Mouse (Mus musculus) right cerebral cortex, adult 2 months (tissue): ENCODE measurements around the gene Yif1b.
"Not testable (repeated sequence)": the region's sequence is repeated elsewhere in the genome, so short reads cannot be mapped to it uniquely, and the experiment has no call there.

Experiments used
- DNase-seq, 2 experiments: peaks; one replicate each; pipeline ENCODE4 v3.0.0; 2021 to 2022; ENCODE audit warnings: low spot score in 2 of 2

Gene Yif1b

GRCm38 (mm10) chr7:29238019-29238967, at the start of gene Yif1b:
Gene Yif1b, plus strand, starts transcription at chr7:29238329.
- peak; percentile 98 to 99 for DNase-seq

DNA sequence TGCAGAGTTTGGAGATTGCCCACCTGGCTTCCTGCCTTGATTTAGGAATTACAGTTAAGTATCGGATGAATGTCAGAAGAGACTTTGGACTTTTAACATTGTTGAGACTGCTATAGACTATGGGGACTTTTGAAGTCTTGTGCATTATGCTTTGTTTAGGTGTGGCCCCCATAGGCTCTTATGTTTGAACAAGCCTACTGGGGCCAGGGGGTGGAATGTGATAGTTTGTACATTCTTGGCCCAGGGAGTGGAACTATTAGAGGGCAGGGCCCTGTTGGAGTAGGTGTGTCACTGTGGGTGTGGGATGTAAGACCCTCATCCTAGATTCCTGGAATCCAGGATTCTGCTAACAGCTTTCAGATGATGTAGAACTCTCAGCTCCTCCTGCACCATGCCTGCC, 43.9 kb upstream of the Yif1b start:
- not testable (repeated sequence) for DNase-seq

GRCm38 (mm10) chr7:29202577-29202976, 35.6 kb upstream of the Yif1b start:
- DNase-seq, result no peak

DNA sequence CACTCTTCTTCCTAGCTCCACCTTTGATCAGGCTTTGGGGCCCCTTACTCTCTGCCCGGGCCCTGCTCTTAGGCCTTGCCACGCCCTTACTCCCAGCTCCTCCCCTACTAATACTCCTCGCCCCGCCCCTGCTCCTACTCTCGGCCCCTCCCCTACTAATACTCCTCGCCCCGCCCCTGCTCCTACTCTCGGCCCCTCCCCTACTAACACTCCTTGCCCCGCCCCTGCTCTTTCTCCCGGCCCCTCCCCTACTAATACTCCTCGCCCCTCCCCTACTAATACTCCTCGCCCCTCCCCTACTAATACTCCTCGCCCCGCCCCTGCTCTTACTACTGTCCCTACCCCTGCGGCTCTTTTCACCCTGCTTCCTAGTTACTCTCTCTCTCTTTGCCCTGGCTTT, 27.1 kb upstream of the Yif1b start:
- DNase-seq, result not testable (repeated sequence)

DNA sequence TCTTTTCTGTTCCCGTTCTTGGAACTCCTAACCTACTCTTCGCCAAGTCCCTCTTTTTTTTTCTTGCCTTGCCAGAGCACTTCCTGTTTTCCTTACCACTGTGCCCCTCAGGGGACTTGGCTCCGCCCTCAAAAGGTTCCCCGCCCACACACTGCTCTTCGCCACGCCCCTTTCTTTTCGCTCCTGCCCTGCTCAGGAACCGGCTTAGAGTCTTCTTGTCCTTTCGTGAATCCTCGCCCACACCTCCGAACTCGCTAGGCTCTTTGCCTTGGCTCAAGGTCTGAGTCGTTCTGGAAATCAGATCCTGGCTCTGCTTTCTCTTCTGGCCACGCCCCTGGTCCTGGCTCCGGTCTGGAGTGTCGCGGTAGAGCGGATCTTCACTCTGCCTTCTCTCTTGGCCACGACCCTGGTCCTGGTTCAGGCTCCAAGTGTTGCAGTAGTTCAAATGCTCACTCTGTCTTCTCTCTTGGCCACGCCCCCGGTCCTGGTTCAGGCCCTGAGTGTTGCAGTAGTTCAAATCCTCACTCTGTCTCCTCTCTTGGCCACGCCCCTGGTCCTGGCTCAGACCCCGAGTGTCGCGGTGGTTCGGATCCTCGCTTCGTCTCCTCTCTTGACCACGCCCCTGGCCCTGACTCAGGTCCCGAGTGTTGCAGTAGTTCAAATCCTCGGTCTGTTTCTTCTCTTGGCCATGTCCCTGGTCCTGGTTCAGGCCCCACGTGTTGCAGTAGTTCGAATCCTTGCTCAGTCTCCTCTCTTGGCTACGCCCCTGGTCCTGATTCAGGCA, 26.5 kb upstream of the Yif1b start:
- no peak for DNase-seq

- DNase-seq, result no peak
Measured at GRCm38 (mm10) chr7:29212199-29212765, 25.8 kb upstream of the Yif1b start.

- DNase-seq, result not testable (repeated sequence)
Measured at GRCm38 (mm10) chr7:29212775-29213560, 25.2 kb upstream of the Yif1b start.

- DNase-seq, result no peak
Measured at GRCm38 (mm10) chr7:29213675-29214082, 24.4 kb upstream of the Yif1b start, which contains the start of gene Catsperg1. Gene Catsperg1, minus strand, starts transcription at chr7:29214035.

- no peak for DNase-seq
Measured at GRCm38 (mm10) chr7:29214236-29214635, 23.9 kb upstream of the Yif1b start.

DNA sequence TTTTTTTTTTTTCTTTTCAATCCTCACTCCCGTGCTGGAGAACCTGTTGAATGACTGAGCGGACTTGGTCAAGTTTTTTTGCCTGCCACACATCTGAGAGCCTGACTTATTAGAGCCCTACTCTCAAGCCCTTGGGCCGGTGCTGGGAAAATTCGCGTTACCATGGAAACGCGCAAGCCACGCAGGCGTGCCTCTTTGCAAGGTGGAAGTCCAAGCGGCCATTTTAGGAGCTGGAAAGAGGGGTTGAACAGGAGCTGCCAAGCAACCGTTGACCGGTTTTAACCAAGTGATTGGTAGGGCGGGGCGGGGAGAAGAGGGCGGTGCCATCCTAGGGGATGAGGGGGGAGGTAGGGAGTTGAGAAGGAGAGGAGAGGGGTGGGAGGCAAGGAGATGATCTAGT, 23.3 kb upstream of the Yif1b start:
- no peak for DNase-seq

DNA sequence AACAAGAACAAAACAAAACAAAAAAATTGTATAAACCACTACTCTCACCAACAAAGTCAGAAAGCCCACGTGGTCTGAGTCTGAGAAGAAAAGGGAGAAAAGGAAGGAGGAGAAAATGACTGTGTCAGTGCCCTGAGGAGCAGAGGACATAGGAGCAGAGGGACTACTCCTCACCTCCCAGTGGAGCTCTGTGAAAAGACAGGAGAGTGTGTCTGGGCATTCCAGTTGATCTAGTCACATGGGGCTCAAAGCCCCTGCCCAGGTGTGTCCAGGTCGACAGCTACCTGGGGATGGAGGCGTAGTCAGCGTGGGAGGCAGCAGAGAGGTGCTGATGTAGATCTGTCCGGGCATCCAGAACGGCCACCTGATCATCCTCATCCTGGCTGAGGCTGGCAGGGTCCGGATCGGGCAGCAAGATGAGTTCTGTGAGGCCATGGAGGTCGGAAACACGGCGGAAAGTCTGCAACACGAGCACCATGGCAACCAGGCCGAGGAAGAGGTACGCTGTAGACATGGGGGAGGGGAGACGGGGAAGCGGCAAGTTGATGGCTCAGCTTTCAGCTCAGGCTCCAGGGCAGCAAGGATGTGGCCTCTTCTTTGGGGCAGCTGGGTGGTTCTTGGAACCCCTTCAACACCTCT, 13.3 kb upstream of the Yif1b start:
- DNase-seq, result no peak

GRCm38 (mm10) chr7:29225520-29225919, 12.6 kb upstream of the Yif1b start:
- no peak for DNase-seq

DNA sequence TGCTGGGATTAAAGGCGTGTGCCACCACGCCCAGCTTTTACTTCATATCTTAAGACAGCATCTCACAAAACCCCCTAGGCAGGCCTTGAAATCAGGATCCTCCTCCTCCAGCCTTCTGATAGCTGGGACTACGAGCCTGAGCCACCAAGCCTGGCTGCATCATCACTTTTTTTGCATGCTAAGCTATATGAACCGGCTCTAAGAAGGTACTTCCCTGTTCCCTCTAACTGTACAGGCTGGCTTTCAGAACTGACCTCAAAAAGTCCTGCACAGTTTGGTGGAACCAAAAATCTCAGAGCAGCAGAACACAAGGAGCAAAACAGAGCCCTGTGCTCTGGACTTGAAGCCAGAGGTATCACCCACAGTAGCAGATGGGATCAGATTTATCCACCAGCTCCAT, 9.9 kb upstream of the Yif1b start:
- DNase-seq, result no peak

DNA sequence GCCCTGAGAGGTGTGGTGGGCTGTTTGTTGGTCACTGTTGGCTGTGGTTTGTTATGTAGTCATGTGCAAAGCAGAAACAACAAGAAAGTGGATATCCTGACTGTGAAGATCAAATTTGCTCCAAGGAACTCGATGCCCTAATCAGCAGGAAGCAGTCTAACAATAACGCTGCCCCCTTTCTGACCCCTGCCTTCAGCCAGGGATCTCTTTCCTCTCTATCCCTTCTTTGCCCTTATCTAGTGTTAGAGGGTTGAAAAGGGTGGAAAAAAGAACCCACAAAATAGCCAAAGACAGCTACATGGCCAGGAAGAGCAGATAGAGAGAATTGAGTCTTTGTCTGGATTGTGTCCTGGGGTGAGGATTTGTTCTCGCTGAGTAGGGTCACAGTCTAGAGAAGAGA, 7.6 kb upstream of the Yif1b start:
- DNase-seq, result no peak

DNA sequence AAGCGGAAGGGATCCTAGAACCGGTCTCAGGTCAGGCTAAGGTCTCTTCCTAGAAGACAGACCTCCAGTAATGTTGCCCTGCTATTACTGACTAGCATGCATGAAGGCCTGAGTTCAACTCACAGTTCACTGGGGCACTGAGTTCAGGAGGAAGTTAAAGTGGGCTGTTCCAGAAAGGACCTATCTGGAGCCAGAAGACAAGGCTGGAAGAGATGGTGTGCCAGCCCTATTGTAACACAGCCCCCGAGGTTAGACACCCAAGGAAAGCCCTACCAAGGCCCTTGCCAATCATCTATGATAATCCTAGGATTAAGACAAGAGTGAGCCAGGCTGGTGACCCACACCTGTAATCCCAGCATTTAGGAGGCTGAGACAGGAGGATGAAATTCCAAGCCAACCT, 6.6 kb upstream of the Yif1b start:
- no peak for DNase-seq

GRCm38 (mm10) chr7:29232247-29233013, 5.7 kb upstream of the Yif1b start, which contains the start of gene Kcnk6:
Gene Kcnk6, minus strand, starts transcription at chr7:29232515.
- DNase-seq, result peak in 1 of 2 experiments; percentile 34

- DNase-seq, result peak in 1 of 2 experiments; percentile 35
Measured at GRCm38 (mm10) chr7:29233745-29234144, 4.4 kb upstream of the Yif1b start.

GRCm38 (mm10) chr7:29234661-29235060, 3.5 kb upstream of the Yif1b start:
- DNase-seq, result no peak

- DNase-seq, result no peak
Measured at GRCm38 (mm10) chr7:29236593-29236992, 1.5 kb upstream of the Yif1b start.

DNA sequence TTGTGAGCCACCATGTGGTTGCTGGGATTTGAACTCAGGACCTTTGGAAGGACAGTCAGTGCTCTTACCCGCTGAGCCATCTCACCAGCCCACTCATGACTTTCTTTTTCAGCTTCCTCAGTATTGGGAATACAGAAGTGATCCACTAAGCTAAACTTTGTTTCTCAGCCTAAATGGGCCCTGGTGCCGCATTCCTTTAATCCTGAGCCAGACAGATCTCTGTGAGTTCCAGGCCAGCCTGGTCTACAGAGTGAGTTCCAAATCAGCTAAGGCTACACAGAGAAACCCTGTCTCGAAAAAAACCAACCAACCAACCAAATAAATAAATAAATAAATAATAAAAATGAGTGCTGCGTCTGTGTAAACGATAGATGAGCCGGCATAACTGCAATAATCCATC, 533 bp upstream of the Yif1b start:
- DNase-seq, result peak in 1 of 2 experiments; percentile 22
